Mouse (Mus musculus) lung, adult 2 months (tissue): ENCODE measurements around the gene Ndufa5.

Source experiments
- CTCF ChIP-seq: fragments of 200-500 bp; IDR thresholded peaks from 2 replicates; pipeline ENCODE4 v1.5.1; 2011; ENCODE audit warnings: mild to moderate bottlenecking, low read length, control low read depth; ENCODE audit not compliant: insufficient read depth
- POLR2A ChIP-seq: fragments of 200-500 bp; IDR thresholded peaks from 2 replicates; pipeline ENCODE4 v1.6.1; 2011; ENCODE audit warnings: low read depth, mild to moderate bottlenecking, control low read depth, low read length, borderline replicate concordance; ENCODE audit errors: extremely low read depth

DNA sequence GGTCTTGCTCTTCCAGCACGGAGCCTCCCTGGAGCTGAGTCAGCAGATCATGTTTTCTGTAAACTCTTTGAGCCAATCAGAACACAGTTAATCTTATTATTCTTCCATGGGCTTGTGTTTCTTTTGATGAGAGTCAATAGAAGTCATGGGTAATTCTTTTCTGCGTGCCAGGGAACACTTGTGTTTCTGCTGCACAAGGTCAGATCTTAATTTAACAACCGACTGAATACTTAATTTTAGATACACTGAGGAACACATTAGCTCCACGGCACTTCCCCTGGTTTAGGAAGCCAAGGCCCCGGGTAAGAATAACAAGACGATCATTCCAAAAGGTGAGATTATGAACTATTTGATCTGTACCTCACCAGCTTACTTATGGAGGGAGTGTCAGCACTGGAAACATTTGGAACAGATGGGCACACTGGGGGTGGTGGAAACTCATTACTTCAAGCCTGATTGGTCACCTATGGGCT is 15.3 kb upstream of the Ndufa5 start:
- TF ChIP-seq POLR2A = no peak
- TF ChIP-seq CTCF = no peak
